In genomic region chr11:53662794-53663674, GRCm38 (mm10) we compare ENCODE assay signal across 14 mouse cellular contexts. TPM values are rescaled to one million over a fixed set of nuclear protein-coding genes. Genes with fewer than 3 reads are reported as not detected.
DNase-seq lines count a peak whose midpoint lies in the region; ATAC-seq and TF ChIP-seq lines count a peak whose summit lies in the region.
"Had no signal": no experiment of that assay in that cellular context is flagged by ENCODE, and none has a peak within 500 bp of the region (broad histone marks: within the 10 kb centered on the region; RNA-seq: fewer than 3 reads in every experiment).

No protein-coding gene starts in this region.

- no peak overlapping the region; the same call in 1 of the 2 replicates for H3K4me2 ChIP-seq in heart, embryonic 13.5 days
- no peak overlapping the region for H3K4me2 ChIP-seq in kidney, embryonic 15.5 days
- H3K4me2 ChIP-seq in hindbrain, embryonic 13.5 days, result no peak overlapping the region

- no peak for TF ChIP-seq POLR2A in MEL (IDR thresholded peaks at IDR 0.05; ENCODE audit: control insufficient read depth in 1 of 2, insufficient read depth in 1 of 2, low read depth in 1 of 2, low read length in 2 of 2, poor library complexity in 1 of 2)

- 39% methylated on average over 14 of the region's 14 CpGs for WGBS in heart, embryonic 13.5 days
- 66% methylated on average over 14 of the region's 14 CpGs for WGBS in kidney, embryonic 15.5 days
- whole genome bisulfite sequencing in hindbrain, embryonic 13.5 days, result 85% methylated on average over 14 of the region's 14 CpGs

- TF ChIP-seq RAD21 in MEL (IDR thresholded peaks at IDR 0.05; ENCODE audit: low read depth, low read length), result no peak

- no peak for ATAC-seq in heart, embryonic 13.5 days (ENCODE audit: extremely low read depth, insufficient number of reproducible peaks, low FRiP score, low TSS enrichment)
- ATAC-seq in megakaryocyte-erythroid progenitor cell, adult 5-6 weeks (replicated peaks; ENCODE audit: low FRiP score, low TSS enrichment, poor library complexity, severe bottlenecking), result 0 out of 2 replicates have a peak, but pooled peaks have one; percentile 34
- ATAC-seq in kidney, embryonic 15.5 days (replicated peaks; ENCODE audit: low FRiP score), result no peak
- no peak for ATAC-seq in hindbrain, embryonic 13.5 days (ENCODE audit: low FRiP score)
- ATAC-seq: intestine, embryonic 16.5 days had no signal

- H3K9ac ChIP-seq in heart, embryonic 13.5 days, result peak overlapping the region; percentile 54; the same call in 1 of the 2 replicates
- H3K9ac ChIP-seq in MEL (ENCODE audit: control insufficient read depth, low read depth, low read length, poor library complexity, severe bottlenecking), result no peak overlapping the region
- H3K9ac ChIP-seq in kidney, embryonic 15.5 days, result no peak overlapping the region
- H3K9ac ChIP-seq in hindbrain, embryonic 13.5 days, result no peak overlapping the region

- peaks cover 15% of the 10 kb centered on the region for H3K4me1 ChIP-seq in heart, embryonic 13.5 days
- H3K4me1 ChIP-seq in MEL (ENCODE audit: control insufficient read depth in 1 of 2, insufficient read depth in 2 of 2, low read length in 2 of 2), result peaks cover 7 to 8% of the 10 kb centered on the region in 2 experiments; a peak in 3 of 4 replicates
- peaks cover 3% of the 10 kb centered on the region; the same call in 1 of the 2 replicates for H3K4me1 ChIP-seq in kidney, embryonic 15.5 days
- no peaks in the 10 kb centered on the region for H3K4me1 ChIP-seq in hindbrain, embryonic 13.5 days (replicated peaks)

- no peak for TF ChIP-seq EP300 in MEL (IDR thresholded peaks at IDR 0.05; ENCODE audit: low read depth in 1 of 2, low read length in 2 of 2)

- H3K27me3 ChIP-seq in heart, embryonic 13.5 days (replicated peaks), result no peaks in the 10 kb centered on the region
- H3K27me3 ChIP-seq in MEL (ENCODE audit: control insufficient read depth in 1 of 2, insufficient read depth in 2 of 2, low read length in 2 of 2), result no peaks in the 10 kb centered on the region
- no peaks in the 10 kb centered on the region for H3K27me3 ChIP-seq in kidney, embryonic 15.5 days
- H3K27me3 ChIP-seq in hindbrain, embryonic 13.5 days, result no peaks in the 10 kb centered on the region

- no peak overlapping the region for H3K27ac ChIP-seq in heart, embryonic 13.5 days (replicated peaks)
- no peak overlapping the region for H3K27ac ChIP-seq in MEL (ENCODE audit: control insufficient read depth, low read depth, low read length)
- H3K27ac ChIP-seq in kidney, embryonic 15.5 days, result no peak overlapping the region
- H3K27ac ChIP-seq in hindbrain, embryonic 13.5 days, result no peak overlapping the region
- H3K27ac ChIP-seq: heart, adult 2 months had no signal

- no peak for DNase-seq in heart, adult 8-10 months (ENCODE audit: low spot score)
- DNase-seq in MEL (ENCODE audit: low read depth, low spot score), result no peak
- peak; percentile 56 to 75 for DNase-seq in frontal cortex, postnatal 36 days (ENCODE audit: low spot score in 2 of 2)
- DNase-seq in spleen, postnatal 4 days (ENCODE audit: low spot score in 2 of 2), result no peak
- DNase-seq: heart, adult 2 months had no signal

- H3K36me3 ChIP-seq in heart, embryonic 13.5 days, result peaks cover 37% of the 10 kb centered on the region
- H3K36me3 ChIP-seq in MEL (ENCODE audit: control insufficient read depth in 1 of 2, insufficient read depth in 2 of 2, low read length in 2 of 2), result peaks cover 10 to 55% of the 10 kb centered on the region in 2 experiments
- peaks cover 28% of the 10 kb centered on the region for H3K36me3 ChIP-seq in kidney, embryonic 15.5 days
- H3K36me3 ChIP-seq in hindbrain, embryonic 13.5 days, result peaks cover 23% of the 10 kb centered on the region

- H3K79me2 ChIP-seq in MEL (ENCODE audit: control insufficient read depth, insufficient read depth, low read length, poor library complexity), result no peaks in the 10 kb centered on the region

- no peak for TF ChIP-seq CTCF in MEL (IDR thresholded peaks at IDR 0.05 in 2 of 3, conservative IDR thresholded peaks at IDR 0.05 in 1 of 3; ENCODE audit: control insufficient read depth in 1 of 3, insufficient read depth in 1 of 3, low read depth in 2 of 3, low read length in 3 of 3, poor library complexity in 1 of 3, severe bottlenecking in 1 of 3)

- H3K9me3 ChIP-seq in heart, embryonic 13.5 days, result no peaks in the 10 kb centered on the region
- H3K9me3 ChIP-seq in MEL (replicated peaks; ENCODE audit: insufficient read depth, low read length), result no peaks in the 10 kb centered on the region
- no peaks in the 10 kb centered on the region for H3K9me3 ChIP-seq in kidney, embryonic 15.5 days (replicated peaks)
- H3K9me3 ChIP-seq in hindbrain, embryonic 13.5 days, result no peaks in the 10 kb centered on the region

- no peak overlapping the region for H3K4me3 ChIP-seq in heart, embryonic 13.5 days
- H3K4me3 ChIP-seq in MEL (ENCODE audit: control insufficient read depth in 1 of 2, insufficient read depth in 1 of 2, low read depth in 2 of 2, low read length in 2 of 2), result no peak overlapping the region
- no peak overlapping the region for H3K4me3 ChIP-seq in kidney, embryonic 15.5 days (replicated peaks)
- H3K4me3 ChIP-seq in hindbrain, embryonic 13.5 days, result no peak overlapping the region
- H3K4me3 ChIP-seq: heart, adult 2 months; myocyte had no signal

TF ChIP-seq in MEL, 35 proteins besides CTCF, POLR2A, EP300 and RAD21:
- TF ChIP-seq MEF2A (IDR thresholded peaks at IDR 0.05; ENCODE audit: extremely low read depth, insufficient replicate concordance, low read depth, low read length, poor library complexity, severe bottlenecking), result peak; percentile 67; the same call in 1 of the 2 replicates
- TF ChIP-seq ETS1 (IDR thresholded peaks at IDR 0.05; ENCODE audit: low read depth, low read length), result 0 out of 2 replicates have a peak, but pooled peaks have one; percentile 11
- no peak for TF ChIP-seq MYC (IDR thresholded peaks at IDR 0.05; ENCODE audit: low read depth, low read length)
- no peak for TF ChIP-seq POLR2AphosphoS5 (IDR thresholded peaks at IDR 0.05; ENCODE audit: borderline replicate concordance, low read depth, low read length)
- no peak for TF ChIP-seq ZKSCAN1 (IDR thresholded peaks at IDR 0.05; ENCODE audit: low read depth, low read length)

RNA-seq across cellular contexts. Expression of gene Il13, which starts 28.5 kb away (rescaled TPM):
- not detected in 2 replicates for polyA plus RNA-seq in heart, embryonic 13.5 days (2015; fragmentation: Nextera tagmentation; extraction: Ambion mirVana)
- not detected for total RNA-seq in heart, adult 8-10 months (2022)
- total RNA-seq in MEL (2012; rRNA removed), result not detected in 2 replicates
- polyA plus RNA-seq in MEL (2012; ENCODE audit: insufficient read depth in 1 of 2, insufficient read length in 2 of 2, low read depth in 1 of 2, low replicate concordance in 2 of 2, missing spikeins in 1 of 2), result not detected
- total RNA-seq in megakaryocyte-erythroid progenitor cell, adult 5-6 weeks (2014; fragmentation: Nextera tagmentation), result not detected in 2 replicates
- not detected in 2 replicates for total RNA-seq in megakaryocyte-erythroid progenitor cell, adult 5-6 weeks (2017)
- not detected in 2 replicates for polyA plus RNA-seq in kidney, embryonic 15.5 days (2015; fragmentation: Nextera tagmentation; extraction: Ambion mirVana)
- polyA plus RNA-seq in hindbrain, embryonic 13.5 days (2015; fragmentation: Nextera tagmentation; extraction: Ambion mirVana), result not detected in 2 replicates
- total RNA-seq: heart, adult 2 months had no signal
- polyA plus RNA-seq: heart, adult 2 months; intestine, embryonic 16.5 days; limb, embryonic 11.5 days; lung, embryonic 16.5 days; myocyte had no signal

RNA-seq across cellular contexts. Expression of gene Rad50, which starts 44.1 kb away (rescaled TPM):
- polyA plus RNA-seq in heart, embryonic 13.5 days (2015; fragmentation: Nextera tagmentation; extraction: Ambion mirVana), result 19.1 and 20.3 TPM in 2 replicates
- 1 to 10 TPM; 6.4 to 9.5 (median 7.3) TPM for total RNA-seq in heart, adult 8-10 months (2022)
- 41.2 and 44.6 TPM in 2 replicates for total RNA-seq in MEL (2012; rRNA removed)
- 100 to 1,000 TPM in 1 of 2 experiments, 10 to 100 TPM in 1; 32.6 to 447 TPM for polyA plus RNA-seq in MEL (2012; ENCODE audit: insufficient read depth in 1 of 2, insufficient read length in 2 of 2, low read depth in 1 of 2, low replicate concordance in 2 of 2, missing spikeins in 1 of 2)
- 53.6 and 58.6 TPM in 2 replicates for total RNA-seq in megakaryocyte-erythroid progenitor cell, adult 5-6 weeks (2014; fragmentation: Nextera tagmentation)
- total RNA-seq in megakaryocyte-erythroid progenitor cell, adult 5-6 weeks (2017), result 91.4 and 110 TPM in 2 replicates
- polyA plus RNA-seq in kidney, embryonic 15.5 days (2015; fragmentation: Nextera tagmentation; extraction: Ambion mirVana), result 27.2 and 27.7 TPM in 2 replicates
- 12.4 and 12.7 TPM in 2 replicates for polyA plus RNA-seq in hindbrain, embryonic 13.5 days (2015; fragmentation: Nextera tagmentation; extraction: Ambion mirVana)

RNA-seq across cellular contexts. Expression of gene Il4, which starts 44.6 kb away (rescaled TPM):
- polyA plus RNA-seq in heart, embryonic 13.5 days (2015; fragmentation: Nextera tagmentation; extraction: Ambion mirVana), result 0.40 and 0.79 TPM in 2 replicates
- total RNA-seq in heart, adult 8-10 months (2022), result not detected
- 9.4 and 10.4 TPM in 2 replicates for total RNA-seq in MEL (2012; rRNA removed)
- polyA plus RNA-seq in MEL (2012; ENCODE audit: insufficient read depth in 1 of 2, insufficient read length in 2 of 2, low read depth in 1 of 2, low replicate concordance in 2 of 2, missing spikeins in 1 of 2), result 1 to 10 TPM in 1 of 2 experiments, not detected in 1; 4.3 TPM
- total RNA-seq in megakaryocyte-erythroid progenitor cell, adult 5-6 weeks (2014; fragmentation: Nextera tagmentation), result not detected in 2 replicates
- total RNA-seq in megakaryocyte-erythroid progenitor cell, adult 5-6 weeks (2017), result 3.5 and 5.0 TPM in 2 replicates
- 1.2 and 1.3 TPM in 2 replicates for polyA plus RNA-seq in kidney, embryonic 15.5 days (2015; fragmentation: Nextera tagmentation; extraction: Ambion mirVana)
- 3.9 and 4.6 TPM in 2 replicates for polyA plus RNA-seq in hindbrain, embryonic 13.5 days (2015; fragmentation: Nextera tagmentation; extraction: Ambion mirVana)
- total RNA-seq: heart, adult 2 months had no signal
- polyA plus RNA-seq: small intestine, adult 2 months had no signal

RNA-seq across cellular contexts. Expression of gene Il5, which starts 57.6 kb away (rescaled TPM):
- not detected in 2 replicates for polyA plus RNA-seq in heart, embryonic 13.5 days (2015; fragmentation: Nextera tagmentation; extraction: Ambion mirVana)
- under 1 TPM in 1 of 4 experiments, not detected in 3; 0.16 TPM for total RNA-seq in heart, adult 8-10 months (2022)
- total RNA-seq in MEL (2012; rRNA removed), result not detected in 2 replicates
- not detected for polyA plus RNA-seq in MEL (2012; ENCODE audit: insufficient read depth in 1 of 2, insufficient read length in 2 of 2, low read depth in 1 of 2, low replicate concordance in 2 of 2, missing spikeins in 1 of 2)
- not detected in 2 replicates for total RNA-seq in megakaryocyte-erythroid progenitor cell, adult 5-6 weeks (2014; fragmentation: Nextera tagmentation)
- not detected in 2 replicates for total RNA-seq in megakaryocyte-erythroid progenitor cell, adult 5-6 weeks (2017)
- polyA plus RNA-seq in kidney, embryonic 15.5 days (2015; fragmentation: Nextera tagmentation; extraction: Ambion mirVana), result not detected in 2 replicates
- not detected in 2 replicates for polyA plus RNA-seq in hindbrain, embryonic 13.5 days (2015; fragmentation: Nextera tagmentation; extraction: Ambion mirVana)
- total RNA-seq: heart, adult 2 months had no signal
- polyA plus RNA-seq: intestine, embryonic 16.5 days; lung, embryonic 16.5 days; myocyte; small intestine, adult 2 months had no signal

Comparison
In these comparisons a context has a peak if more than half of its experiments do, and no peak if none do; other contexts are left out.
1. DNase-seq: peak in frontal cortex, postnatal 36 days (2 of 2); none in heart, adult 8-10 months (single experiment), MEL (single experiment) and spleen, postnatal 4 days (0 of 2).